Mouse (Mus musculus) G1E (cell line): ENCODE results near the gene Cers6.

ENCODE experiments used
- CTCF ChIP-seq: IDR thresholded peaks from 2 replicates; pipeline ENCODE4 v1.5.1; 2012; ENCODE audit warnings: low read depth, low read length, inconsistent platforms, mixed read lengths
- GATA1 ChIP-seq: IDR thresholded peaks from 2 replicates; pipeline ENCODE4 v1.6.1; 2012; ENCODE audit warnings: borderline replicate concordance, low read length, inconsistent platforms, mixed read lengths
- GATA2 ChIP-seq: IDR thresholded peaks from 2 replicates; pipeline ENCODE4 v1.6.1; 2012; ENCODE audit warnings: low read depth, low read length, inconsistent platforms, borderline replicate concordance
- POLR2AphosphoS5 ChIP-seq: IDR thresholded peaks from 2 replicates; pipeline ENCODE4 v1.6.1; 2012; ENCODE audit warnings: low read depth, low read length, inconsistent platforms; ENCODE audit not compliant: insufficient replicate concordance
- TAL1 ChIP-seq: conservative IDR thresholded peaks from 2 replicates; pipeline ENCODE4 v1.6.1; 2012; ENCODE audit warnings: low read depth, low read length, inconsistent platforms, mixed read lengths

DNA sequence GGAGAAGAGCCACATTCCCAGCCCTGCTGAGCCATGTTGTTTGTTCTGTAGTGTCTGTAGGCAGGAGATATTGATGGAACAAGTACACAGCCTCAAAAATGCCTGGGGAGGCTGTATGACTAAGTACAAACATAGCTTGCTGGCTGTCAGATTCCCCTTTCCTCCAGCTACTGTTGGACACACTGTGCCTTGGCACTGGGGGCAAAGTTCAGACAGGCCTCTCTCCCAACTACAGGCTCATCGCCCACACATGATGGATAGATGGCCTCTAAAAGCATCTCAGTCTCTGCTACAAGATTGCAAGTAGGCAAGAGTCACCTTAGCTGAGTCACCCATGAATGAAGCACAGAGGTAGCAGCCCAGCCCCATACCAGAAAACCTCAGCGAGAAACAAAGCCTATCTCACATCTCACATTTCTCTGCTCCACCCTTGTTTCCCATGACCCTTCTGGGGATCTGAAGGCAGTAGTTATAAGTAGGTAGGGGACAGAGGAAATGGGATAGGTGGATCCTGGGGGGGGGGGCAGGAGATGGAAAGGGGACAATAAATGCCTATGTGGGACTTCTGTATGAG, 74.6 kb downstream of the Cers6 start:
- TF ChIP-seq CTCF (no peak), GATA1 (no peak), TAL1 (no peak), POLR2AphosphoS5 (no peak), GATA2 (no peak)
